Mouse (Mus musculus) megakaryocyte, embryonic 14.5 days (primary cell): ENCODE results near the gene 4921524J17Rik.

Source experiments
- FLI1 ChIP-seq: IDR thresholded peaks from 2 replicates; pipeline ENCODE4 v1.6.1; 2012; ENCODE audit warnings: low read length, inconsistent platforms, mixed read lengths
- GATA1 ChIP-seq: IDR thresholded peaks from 3 replicates; pipeline ENCODE4 v1.6.1; 2012; ENCODE audit warnings: mixed read lengths, low read length, inconsistent platforms, borderline replicate concordance

- TF ChIP-seq FLI1 (no peak), GATA1 (no peak)
Observed at GRCm38 (mm10) chr8:85450335-85450734, 17.7 kb upstream of the 4921524J17Rik start.
